Mouse (Mus musculus) adipocyte (in vitro differentiated cells): ENCODE measurements at regions not wholly inside any gene's neighbourhood (a gene's known extent, or its start where the extent isn't known, plus 50 kb on each side); places are given as distances from the start of the nearest gene placed in this dataset.
"Not testable (repeated sequence)": the region's sequence is repeated elsewhere in the genome, so short reads cannot be mapped to it uniquely, and the experiment has no call there.

Experiments used
- DNase-seq: peaks from one replicate; pipeline ENCODE4 v3.0.0-alpha.2; 2016; ENCODE audit warnings: low spot score

GRCm38 (mm10) chr8:112427721-112428389 lies 142.0 kb upstream of the Cntnap4 start:
- no peak for DNase-seq

- no peak for DNase-seq
Observed at GRCm38 (mm10) chr8:112411968-112412367, 157.9 kb upstream of the Cntnap4 start.

- DNase-seq, result no peak
Observed at GRCm38 (mm10) chr8:112411213-112411612, 158.6 kb upstream of the Cntnap4 start.

GRCm38 (mm10) chr8:112408211-112408735 lies 161.6 kb upstream of the Cntnap4 start:
- no peak for DNase-seq

GRCm38 (mm10) chr8:112404087-112404486 lies 165.8 kb upstream of the Cntnap4 start:
- no peak for DNase-seq

- no peak for DNase-seq
Observed at GRCm38 (mm10) chr8:112397438-112397837, 172.4 kb upstream of the Cntnap4 start.

GRCm38 (mm10) chr8:112390108-112390507 lies 179.7 kb upstream of the Cntnap4 start:
- no peak for DNase-seq

- DNase-seq, result no peak
Observed at GRCm38 (mm10) chr8:112348323-112348722, 221.5 kb upstream of the Cntnap4 start.

GRCm38 (mm10) chr8:112333171-112333570 lies 236.7 kb upstream of the Cntnap4 start:
- DNase-seq, result no peak

- no peak for DNase-seq
Observed at GRCm38 (mm10) chr8:112332021-112332420, 237.8 kb upstream of the Cntnap4 start.

- DNase-seq, result no peak
Observed at GRCm38 (mm10) chr8:112309816-112310215, 260.0 kb upstream of the Cntnap4 start.

- DNase-seq, result no peak
Observed at GRCm38 (mm10) chr8:112308354-112308753, 261.5 kb upstream of the Cntnap4 start.

- DNase-seq, result no peak
Observed at GRCm38 (mm10) chr8:112297021-112297420, 272.8 kb upstream of the Cntnap4 start.

- DNase-seq, result no peak
Observed at GRCm38 (mm10) chr8:112283316-112283715, 268.5 kb upstream of the Gm6793 start.

GRCm38 (mm10) chr8:112269598-112269997 lies 254.8 kb upstream of the Gm6793 start:
- DNase-seq, result no peak

- DNase-seq, result no peak
Observed at GRCm38 (mm10) chr8:112269214-112269566, 254.4 kb upstream of the Gm6793 start.

GRCm38 (mm10) chr8:112268544-112269213 lies 253.8 kb upstream of the Gm6793 start:
- no peak for DNase-seq

- DNase-seq, result no peak
Observed at GRCm38 (mm10) chr8:112257922-112258475, 243.2 kb upstream of the Gm6793 start.

- no peak for DNase-seq
Observed at GRCm38 (mm10) chr8:112257311-112257894, 242.6 kb upstream of the Gm6793 start.

- not testable (repeated sequence) for DNase-seq
Observed at GRCm38 (mm10) chr8:112246629-112247028, 231.8 kb upstream of the Gm6793 start.

GRCm38 (mm10) chr8:112238681-112239080 lies 223.8 kb upstream of the Gm6793 start:
- no peak for DNase-seq

GRCm38 (mm10) chr8:112236751-112237150 lies 221.9 kb upstream of the Gm6793 start:
- DNase-seq, result not testable (repeated sequence)

GRCm38 (mm10) chr8:112219656-112220055 lies 204.8 kb upstream of the Gm6793 start:
- no peak for DNase-seq
